Mouse (Mus musculus): ENCODE data around the gene Spdye4a. TPM values are rescaled to one million over a fixed set of nuclear protein-coding genes. Genes with fewer than 3 reads are reported as not detected.
A peak's percentile ranks its signal among the peaks of the same experiment; 100 is the strongest.
"Not testable (repeated sequence)": the region's sequence is repeated elsewhere in the genome, so short reads cannot be mapped to it uniquely, and the experiment has no call there.

Spdye4a gene
- total RNA-seq, 2 experiments from 2014 or later = not detected

DNA sequence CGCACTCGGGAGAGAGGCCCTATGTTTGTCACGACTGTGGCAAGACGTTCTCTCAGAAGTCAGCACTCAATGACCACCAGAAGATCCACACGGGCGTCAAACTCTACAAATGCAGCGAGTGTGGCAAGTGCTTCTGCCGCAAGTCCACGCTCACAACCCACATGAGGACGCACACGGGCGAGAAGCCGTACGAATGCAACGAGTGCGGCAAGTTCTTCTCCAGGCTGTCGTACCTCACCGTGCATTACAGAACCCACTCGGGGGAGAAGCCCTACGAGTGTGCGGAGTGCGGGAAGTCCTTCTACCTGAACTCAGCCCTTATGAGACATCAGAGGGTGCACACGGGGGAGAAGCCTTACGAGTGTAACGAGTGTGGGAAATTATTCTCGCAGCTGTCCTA, 18.2 kb upstream of the Spdye4a start:
- DNase-seq (ENCODE audit: low spot score in 2 of 2) = no peak
- intact Hi-C loops (cut with DNase I) = loop anchor here (5.0 kb wide), 1 partner anchor 52 kb away; no protein-coding TSS in a partner anchor

DNA sequence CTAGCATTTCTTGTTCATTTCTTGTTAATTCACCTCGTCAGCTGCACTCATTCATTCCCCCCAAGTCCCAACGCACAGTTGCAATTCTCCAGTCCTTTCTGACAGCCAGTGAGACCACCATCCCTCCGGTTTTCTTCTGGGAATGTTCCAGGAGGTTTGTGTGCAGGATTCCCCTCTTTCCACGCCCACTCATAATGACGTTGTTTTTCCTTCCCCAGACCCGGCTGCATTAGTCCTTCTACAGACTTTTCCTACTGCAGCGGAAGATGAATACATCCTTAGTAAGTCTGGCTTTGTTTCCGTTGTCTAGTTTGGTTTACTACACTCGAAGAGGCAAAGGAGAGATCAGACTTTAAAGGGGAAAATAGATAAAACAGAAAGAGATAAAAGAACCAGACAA, 9.3 kb upstream of the Spdye4a start:
- DNase-seq (ENCODE audit: low spot score in 2 of 2) = no peak
- intact Hi-C loops (cut with DNase I) = no loop called here

DNA sequence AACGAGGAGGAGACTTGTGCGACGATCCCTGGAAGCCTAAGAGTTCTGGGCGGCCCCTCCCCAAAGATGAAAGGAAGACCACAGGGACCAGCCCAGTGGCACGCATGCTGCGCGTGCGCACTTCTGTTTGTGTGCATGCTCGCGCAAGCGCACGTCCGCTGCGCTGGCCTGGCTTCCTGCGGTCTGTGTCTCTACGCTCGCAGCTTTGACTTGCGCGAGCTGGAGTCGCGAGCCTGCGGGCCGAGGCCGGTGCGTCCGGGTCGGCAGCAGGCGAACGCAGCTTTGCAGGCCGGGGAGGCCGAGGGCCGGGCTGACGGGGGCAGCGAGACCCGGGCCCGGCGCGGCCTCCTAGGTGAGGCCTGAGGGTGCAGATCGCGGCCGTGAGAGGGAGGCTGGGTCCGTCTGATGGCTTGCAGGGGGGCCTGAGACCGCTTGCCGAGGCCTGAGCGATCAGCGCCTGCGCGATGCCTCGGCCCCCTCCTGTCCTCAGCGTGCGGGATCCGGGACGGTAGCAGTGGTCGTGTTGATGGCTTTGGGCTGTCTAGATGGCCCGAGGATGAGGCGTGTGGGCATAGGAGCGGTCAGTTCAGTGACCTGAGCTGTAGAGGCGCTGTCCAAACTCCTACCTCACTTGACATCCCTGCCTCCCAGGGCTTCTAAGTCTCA, 8.5 kb upstream of the Spdye4a start, which contains the start of gene Zfp12:
TSS of gene Zfp12 (plus strand) at position 136 of the 666 bp plus-strand sequence.
- peak; percentile 96 to 97 for DNase-seq (ENCODE audit: low spot score in 2 of 2)
- intact Hi-C loops (cut with DNase I) = loop anchor here (1.0 kb wide), 1 partner anchor 55 kb away; the partner anchor contains the start of gene Rbak

DNA sequence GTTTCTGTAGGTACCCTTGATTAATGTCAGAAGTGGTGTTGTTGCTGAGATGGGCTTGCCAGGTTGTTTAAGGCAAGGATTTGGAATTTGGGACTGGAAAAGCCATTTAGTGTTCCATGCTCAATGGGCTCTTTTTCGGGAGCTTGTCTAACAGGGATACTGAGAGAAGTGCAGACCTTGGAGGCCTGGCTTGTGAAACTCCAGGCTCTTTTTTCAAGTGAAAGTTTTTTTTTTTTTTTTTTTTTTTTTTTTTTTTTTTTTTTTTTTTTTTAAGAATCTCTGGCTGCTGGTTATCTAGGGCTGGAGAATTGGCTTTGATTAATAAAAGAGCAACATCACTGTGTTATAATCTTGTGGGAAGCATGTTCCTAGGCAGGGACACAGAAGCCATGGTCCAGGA, 4.4 kb downstream of the Spdye4a start:
- intact Hi-C loops (cut with DNase I) = loop anchor here (1.0 kb wide), 1 partner anchor 12 kb away; no protein-coding TSS in a partner anchor
- no peak for DNase-seq (ENCODE audit: low spot score in 2 of 2)

DNA sequence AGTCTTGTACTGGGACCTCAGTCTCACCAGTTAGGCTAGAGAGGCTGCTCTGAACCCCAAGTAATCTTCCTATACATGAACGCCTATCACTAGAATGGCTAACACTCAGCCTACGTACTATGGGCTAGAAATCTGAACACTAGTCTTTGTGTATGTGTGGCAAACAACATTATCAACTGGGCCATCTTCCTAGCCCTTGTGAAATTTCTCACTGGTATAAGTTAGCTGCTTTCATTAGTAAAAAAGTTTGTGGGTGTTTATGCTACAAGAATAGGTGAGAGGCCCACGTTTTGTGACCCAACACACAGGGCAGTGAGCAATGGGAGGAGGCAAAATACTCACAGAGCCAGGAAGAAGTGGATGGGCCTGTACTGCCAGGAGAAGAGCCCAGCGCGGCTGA, 5.7 kb downstream of the Spdye4a start:
- intact Hi-C loops (cut with DNase I) = no loop called here
- DNase-seq (ENCODE audit: low spot score in 2 of 2) = no peak

DNA sequence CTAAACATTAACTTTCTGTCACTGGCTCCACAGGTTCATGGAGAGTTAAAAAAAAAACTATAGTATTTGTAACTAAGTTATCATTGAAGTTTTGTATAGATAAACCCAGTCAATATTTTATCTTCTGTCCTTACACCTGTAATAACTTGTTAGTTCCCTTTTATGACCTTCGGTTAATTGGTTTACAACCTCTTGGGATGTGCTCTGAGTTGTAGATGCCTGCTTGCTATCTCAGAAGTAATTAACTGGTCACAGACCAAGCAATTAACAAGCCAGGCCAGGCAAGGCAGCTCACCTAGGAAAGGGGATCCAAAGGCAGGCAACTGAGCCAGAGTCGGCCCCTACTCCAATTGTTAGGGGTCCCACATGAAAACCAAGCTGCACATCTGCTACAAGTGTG, 12.9 kb downstream of the Spdye4a start:
- no peak for DNase-seq (ENCODE audit: low spot score in 2 of 2)
- intact Hi-C loops (cut with DNase I) = no loop called here

DNA sequence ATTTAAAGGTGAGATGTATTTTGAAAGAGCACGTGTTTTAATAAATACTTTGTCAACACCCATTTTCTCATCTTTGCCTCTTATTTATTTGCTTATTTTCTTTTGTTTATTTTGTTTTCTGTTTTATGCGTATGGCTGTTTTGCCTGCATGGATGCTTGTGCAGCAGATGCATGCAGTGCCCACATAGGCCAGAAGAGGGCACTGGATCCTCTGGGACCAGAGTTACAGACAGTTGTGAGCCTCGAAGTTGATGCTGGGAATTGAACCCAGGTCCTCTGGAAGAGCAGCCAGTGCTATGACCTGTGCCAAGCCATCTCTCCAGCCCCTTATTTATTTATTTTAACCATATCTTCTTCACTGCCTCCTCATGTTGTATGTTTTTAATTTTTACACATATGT, 21.7 kb downstream of the Spdye4a start:
- DNase-seq (ENCODE audit: low spot score in 2 of 2) = no peak
- intact Hi-C loops (cut with DNase I) = no loop called here

DNA sequence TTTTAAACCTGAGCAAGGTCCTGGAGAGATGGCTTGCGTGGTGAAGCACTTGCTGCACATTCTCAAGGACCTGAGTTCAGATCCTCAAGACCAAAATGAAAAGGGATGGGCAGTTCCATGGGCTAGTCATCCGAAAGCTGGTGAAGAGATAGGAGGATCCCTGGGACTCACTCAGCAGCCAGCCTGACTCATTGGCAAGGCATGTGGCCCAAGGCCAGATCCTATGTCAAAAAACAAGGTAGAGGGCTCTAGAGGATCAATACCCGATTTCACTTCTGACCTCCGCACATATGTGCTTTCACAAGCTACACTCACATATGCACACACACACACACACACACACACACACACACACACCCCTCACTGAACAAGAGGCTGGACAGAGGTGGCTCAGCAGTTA, 30.2 kb downstream of the Spdye4a start:
- intact Hi-C loops (cut with DNase I) = no loop called here

DNA sequence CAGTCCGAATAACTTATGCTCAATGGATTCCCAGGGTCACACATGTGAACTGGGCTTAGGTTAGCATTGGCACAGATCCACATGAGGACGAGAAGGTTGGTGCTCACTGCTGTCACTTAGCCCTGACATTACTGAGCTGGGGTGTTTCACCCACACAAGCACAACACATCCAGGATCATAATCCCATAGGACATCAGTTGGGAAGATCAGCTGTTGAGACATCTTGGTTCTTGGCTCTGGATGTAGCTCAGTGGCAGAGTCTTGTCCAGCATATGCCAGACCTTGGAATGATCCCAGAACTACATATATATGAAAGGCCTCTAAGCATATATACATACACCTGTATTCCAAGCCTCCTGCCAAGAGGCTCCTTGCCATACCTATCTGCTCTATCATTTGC, 31.5 kb downstream of the Spdye4a start:
- no peak for DNase-seq (ENCODE audit: low spot score in 2 of 2)
- intact Hi-C loops (cut with DNase I) = no loop called here

More for the DNA sequence above, 30.2 kb downstream of the Spdye4a start:
- no peak for DNase-seq (ENCODE audit: low spot score in 2 of 2)

DNA sequence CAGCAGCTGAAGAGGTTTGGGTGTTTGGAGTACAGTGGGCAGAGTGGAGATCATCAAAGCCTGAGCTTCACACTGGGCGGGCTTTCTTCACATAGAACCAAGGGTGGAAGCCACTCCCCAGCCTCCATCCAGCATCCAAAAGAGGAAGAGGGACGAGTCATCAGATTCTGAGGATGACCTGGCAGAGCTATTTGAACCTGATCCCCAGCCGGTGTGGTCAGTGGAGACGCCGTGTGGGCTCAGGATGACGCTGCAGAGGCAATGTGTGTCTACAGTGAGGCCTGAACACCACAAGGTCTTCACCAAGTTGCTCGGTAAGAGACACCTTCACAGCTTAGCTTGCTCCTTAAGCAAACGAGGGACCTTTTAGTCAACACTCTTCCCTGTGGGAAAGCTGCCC, 31.9 kb downstream of the Spdye4a start:
- intact Hi-C loops (cut with DNase I) = not testable (repeated sequence)

DNA sequence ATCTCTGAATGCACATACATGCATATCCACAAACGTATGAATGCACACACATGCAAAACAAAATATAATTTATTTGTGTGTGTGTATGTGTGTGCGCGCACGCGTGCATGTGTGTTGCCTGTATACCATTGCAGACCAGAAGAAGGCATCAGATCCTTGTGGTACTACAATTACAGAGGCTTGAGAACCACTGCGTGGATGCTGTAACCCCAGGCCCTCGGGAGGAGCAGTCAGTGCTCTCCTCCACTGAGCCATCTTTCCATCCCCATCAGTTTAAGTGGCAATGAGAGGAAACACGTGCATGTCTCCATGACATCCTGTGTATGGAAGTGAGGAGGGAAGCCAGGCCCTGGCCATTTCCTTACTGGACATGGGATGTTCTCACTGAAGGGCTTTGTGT, 33.9 kb downstream of the Spdye4a start:
- DNase-seq (ENCODE audit: low spot score in 2 of 2) = no peak
- intact Hi-C loops (cut with DNase I) = no loop called here

More for the DNA sequence above, 31.9 kb downstream of the Spdye4a start:
- not testable (repeated sequence) for DNase-seq (ENCODE audit: low spot score in 2 of 2)

DNA sequence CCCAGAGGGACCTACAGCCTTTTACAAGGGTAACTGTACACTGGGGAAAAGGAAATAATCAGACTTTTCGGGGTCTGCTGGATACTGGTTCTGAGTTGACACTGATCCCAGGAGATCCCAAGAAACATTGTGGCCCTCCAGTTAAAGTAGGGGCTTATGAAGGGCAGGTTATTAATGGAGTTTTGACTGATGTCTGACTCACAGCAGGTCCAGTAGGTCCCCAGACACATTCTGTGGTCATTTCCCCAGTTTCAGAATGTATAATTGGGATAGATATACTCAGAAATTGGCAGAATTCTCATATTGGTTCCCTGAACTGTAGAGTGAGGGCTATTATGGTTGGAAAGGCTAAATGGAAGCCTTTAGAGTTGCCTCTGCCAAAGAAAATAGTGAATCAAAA, 38.7 kb downstream of the Spdye4a start:
- intact Hi-C loops (cut with DNase I); DNase-seq (ENCODE audit: low spot score in 2 of 2): not testable (repeated sequence)

DNA sequence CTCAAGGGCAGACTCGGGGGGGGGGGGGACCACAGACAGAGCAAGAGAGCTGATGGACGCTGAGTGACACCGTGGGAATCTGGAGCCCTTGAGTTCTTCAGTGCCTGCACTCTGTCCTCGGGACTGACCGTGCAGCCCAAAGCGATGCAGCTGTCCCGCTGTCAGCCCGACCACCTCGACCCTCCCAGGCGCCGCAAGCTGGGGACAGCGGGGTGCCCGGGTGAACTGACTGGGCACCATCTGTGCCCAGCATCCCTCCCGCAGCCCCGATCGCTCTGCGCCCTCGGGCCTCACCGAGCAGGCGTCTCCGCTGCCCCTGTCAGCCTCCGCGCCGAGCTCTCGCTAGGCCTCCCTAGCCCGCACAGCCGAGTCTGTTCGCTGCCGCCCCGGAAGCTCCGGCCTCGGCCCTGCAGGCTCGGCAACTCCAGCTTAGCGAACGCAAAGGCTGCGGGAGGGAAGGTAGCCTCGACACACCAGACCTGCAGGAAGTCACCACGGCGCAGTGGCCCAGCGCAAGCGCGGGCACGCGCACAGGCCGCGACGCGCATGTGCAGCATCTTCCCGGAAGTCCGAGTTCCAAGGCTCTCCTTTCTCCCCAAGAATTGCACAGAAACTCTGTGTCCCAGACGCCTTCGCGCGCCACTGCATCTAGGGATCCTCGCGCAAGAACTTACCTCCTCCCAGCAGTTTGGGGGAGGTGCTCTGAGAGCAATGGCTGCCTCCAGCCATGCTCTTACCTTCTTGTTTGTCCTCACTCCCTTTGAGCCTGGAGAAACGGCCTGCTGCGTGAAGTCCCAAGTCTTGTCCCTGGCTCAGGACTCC, 46.2 kb downstream of the Spdye4a start, which contains the start of the genes Rbak and Spdye4b:
TSS of gene Rbak (minus strand) at position 521 of the 822 bp plus-strand sequence.
TSS of gene Spdye4b (plus strand) at position 763 of the 822 bp plus-strand sequence.
- intact Hi-C loops (cut with DNase I) = loop anchor here (1.0 kb wide), 1 partner anchor 55 kb away; the partner anchor contains the start of gene Zfp12
- DNase-seq (ENCODE audit: low spot score in 2 of 2) = peak; percentile 95 to 97

DNA sequence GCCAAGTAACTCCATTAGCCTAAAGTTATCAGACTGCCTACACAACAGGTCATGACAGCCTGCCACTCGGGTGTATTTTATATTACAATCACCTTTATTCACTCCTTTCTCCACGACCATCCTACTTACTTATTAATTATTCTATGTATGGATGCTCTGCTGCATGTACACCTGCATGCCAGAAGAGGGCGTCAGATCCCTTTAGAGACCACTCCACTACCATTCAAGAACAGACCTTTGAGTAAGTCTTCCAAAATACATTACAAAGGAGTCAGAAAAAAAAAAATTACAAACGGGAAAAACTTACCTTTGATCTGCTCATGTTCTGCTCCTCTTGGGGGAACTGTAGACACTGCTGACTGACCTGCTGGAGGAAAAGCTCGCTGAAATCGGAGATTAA, 47.5 kb downstream of the Spdye4a start:
- peak in 1 of 2 experiments; percentile 30 for DNase-seq (ENCODE audit: low spot score in 2 of 2)
- intact Hi-C loops (cut with DNase I) = loop anchor here (5.0 kb wide), 1 partner anchor 123 kb away; no protein-coding TSS in a partner anchor

DNA sequence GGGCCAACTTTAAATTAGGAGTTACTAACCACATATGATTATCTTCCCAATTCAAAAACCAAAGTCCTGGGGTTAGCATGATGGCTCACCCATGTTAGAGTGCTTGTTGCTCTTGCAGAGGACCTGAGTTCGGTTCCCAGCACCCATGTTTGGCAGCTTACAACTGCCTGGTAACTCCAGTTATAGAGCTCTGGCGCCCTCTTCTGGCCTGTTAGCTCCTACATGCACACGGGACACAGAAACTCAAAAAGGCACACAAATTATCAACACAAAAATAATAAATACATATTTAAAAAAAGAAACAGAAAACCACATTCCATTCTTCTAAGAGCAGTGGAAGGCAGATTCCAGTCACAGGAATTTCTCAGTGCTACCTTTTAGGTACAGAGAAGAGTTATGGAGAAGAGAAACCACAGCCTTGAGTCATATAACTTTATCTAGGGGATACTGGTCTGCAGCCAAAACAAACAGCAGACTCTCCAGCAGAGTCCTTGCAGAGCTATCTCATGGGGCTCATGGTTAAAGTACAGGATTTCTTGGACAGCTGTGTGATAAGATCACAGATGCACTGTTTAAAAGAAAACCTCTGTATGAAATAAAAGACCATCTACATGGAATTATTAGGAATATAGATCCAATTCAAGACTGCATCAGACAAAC, 49.0 kb downstream of the Spdye4a start:
- no peak for DNase-seq (ENCODE audit: low spot score in 2 of 2)
- intact Hi-C loops (cut with DNase I) = loop anchor here (5.0 kb wide), 1 partner anchor 125 kb away; no protein-coding TSS in a partner anchor

DNA sequence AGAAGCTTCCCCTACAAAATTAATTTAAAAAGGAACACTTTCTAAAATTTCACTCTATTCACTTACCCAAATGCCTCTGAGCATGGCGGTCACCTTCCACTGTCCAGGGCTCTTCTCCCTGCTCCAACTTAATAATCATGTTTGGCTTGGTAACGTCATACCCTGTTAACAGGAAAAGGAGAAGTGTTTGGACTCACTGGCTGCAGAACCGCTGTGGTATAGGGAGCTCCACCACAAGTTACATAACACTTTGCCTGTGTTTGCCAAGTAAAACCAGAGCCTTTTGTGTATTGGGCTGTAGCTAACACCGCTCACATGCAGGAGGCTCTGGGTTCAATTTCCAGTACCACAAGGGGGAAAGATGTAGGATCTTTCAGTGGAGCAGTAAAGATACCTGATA, 50.7 kb downstream of the Spdye4a start:
- no peak for DNase-seq (ENCODE audit: low spot score in 2 of 2)
- intact Hi-C loops (cut with DNase I) = loop anchor here (5.0 kb wide), 1 partner anchor 126 kb away; no protein-coding TSS in a partner anchor
